Mouse (Mus musculus): ENCODE measurements around the gene Cavin4. TPM values are rescaled to one million over a fixed set of nuclear protein-coding genes. Genes with fewer than 3 reads are reported as not detected.

Cavin4 gene
- polyA plus RNA-seq, 1 experiment, result 0.65 TPM

- no peak overlapping the region for H3K27ac ChIP-seq (ENCODE audit: insufficient read depth, low read length)
- DNase-seq, result no peak
- WGBS, result 85% methylated on average over 9 of the region's 9 CpGs
- TF ChIP-seq POLR2A (IDR thresholded peaks at IDR 0.05; ENCODE audit: borderline replicate concordance, insufficient read depth, low read length), result no peak
- TF ChIP-seq CTCF (IDR thresholded peaks at IDR 0.05; ENCODE audit: borderline replicate concordance, insufficient read depth, low read depth, low read length), result no peak
- H3K4me3 ChIP-seq (replicated peaks; ENCODE audit: insufficient read depth, low read depth, low read length), result no peak overlapping the region
- H3K4me1 ChIP-seq (ENCODE audit: control insufficient read depth, insufficient read depth, low read length), result no peaks in the 10 kb centered on the region
- no peaks in the 10 kb centered on the region for H3K27me3 ChIP-seq (ENCODE audit: control insufficient read depth, insufficient read depth, low read length)
These were observed 29.5 kb downstream of the Cavin4 start for GRCm38 (mm10) chr4:48692736-48693292.

GRCm38 (mm10) chr4:48696706-48697105 lies 33.4 kb downstream of the Cavin4 start:
- Histone ChIP-seq H3K27ac (ENCODE audit: insufficient read depth, low read length) (no peak overlapping the region), H3K4me3 (replicated peaks; ENCODE audit: insufficient read depth, low read depth, low read length) (no peak overlapping the region), H3K27me3 (ENCODE audit: control insufficient read depth, insufficient read depth, low read length) (no peaks in the 10 kb centered on the region; the same call in 1 of the 2 replicates), H3K4me1 (ENCODE audit: control insufficient read depth, insufficient read depth, low read length) (no peaks in the 10 kb centered on the region)
- TF ChIP-seq CTCF (IDR thresholded peaks at IDR 0.05; ENCODE audit: borderline replicate concordance, insufficient read depth, low read depth, low read length) (no peak), POLR2A (IDR thresholded peaks at IDR 0.05; ENCODE audit: borderline replicate concordance, insufficient read depth, low read length) (no peak)
- WGBS, result 93% methylated on average over 3 of the region's 3 CpGs
- DNase-seq, result no peak

- DNase-seq, result no peak
- TF ChIP-seq CTCF (IDR thresholded peaks at IDR 0.05; ENCODE audit: borderline replicate concordance, insufficient read depth, low read depth, low read length), result no peak
- TF ChIP-seq POLR2A (IDR thresholded peaks at IDR 0.05; ENCODE audit: borderline replicate concordance, insufficient read depth, low read length), result no peak
- no peak overlapping the region for H3K27ac ChIP-seq (ENCODE audit: insufficient read depth, low read length)
- H3K4me3 ChIP-seq (replicated peaks; ENCODE audit: insufficient read depth, low read depth, low read length), result no peak overlapping the region
- 72% methylated on average over 11 of the region's 11 CpGs for WGBS
- H3K4me1 ChIP-seq (ENCODE audit: control insufficient read depth, insufficient read depth, low read length), result no peaks in the 10 kb centered on the region
- no peaks in the 10 kb centered on the region; the same call in 1 of the 2 replicates for H3K27me3 ChIP-seq (ENCODE audit: control insufficient read depth, insufficient read depth, low read length)
These were observed 34.0 kb downstream of the Cavin4 start for GRCm38 (mm10) chr4:48697302-48697701.

GRCm38 (mm10) chr4:48715865-48716650 lies 52.7 kb downstream of the Cavin4 start:
- DNase-seq, result no peak
- WGBS, result 68% methylated on average over 8 of the region's 8 CpGs
- Histone ChIP-seq H3K4me1 (ENCODE audit: control insufficient read depth, insufficient read depth, low read length) (no peaks in the 10 kb centered on the region), H3K4me3 (replicated peaks; ENCODE audit: insufficient read depth, low read depth, low read length) (no peak overlapping the region), H3K27me3 (ENCODE audit: control insufficient read depth, insufficient read depth, low read length) (no peaks in the 10 kb centered on the region), H3K27ac (ENCODE audit: insufficient read depth, low read length) (no peak overlapping the region)
- no peak for TF ChIP-seq CTCF (IDR thresholded peaks at IDR 0.05; ENCODE audit: borderline replicate concordance, insufficient read depth, low read depth, low read length)
- no peak for TF ChIP-seq POLR2A (IDR thresholded peaks at IDR 0.05; ENCODE audit: borderline replicate concordance, insufficient read depth, low read length)

GRCm38 (mm10) chr4:48716817-48717216 lies 53.5 kb downstream of the Cavin4 start:
- 83% methylated on average over 4 of the region's 4 CpGs for WGBS
- TF ChIP-seq POLR2A (IDR thresholded peaks at IDR 0.05; ENCODE audit: borderline replicate concordance, insufficient read depth, low read length) (no peak), CTCF (IDR thresholded peaks at IDR 0.05; ENCODE audit: borderline replicate concordance, insufficient read depth, low read depth, low read length) (no peak)

More at GRCm38 (mm10) chr4:48716817-48717216, 53.5 kb downstream of the Cavin4 start:
- no peaks in the 10 kb centered on the region for H3K27me3 ChIP-seq (ENCODE audit: control insufficient read depth, insufficient read depth, low read length)
- no peak for DNase-seq
- no peaks in the 10 kb centered on the region for H3K4me1 ChIP-seq (ENCODE audit: control insufficient read depth, insufficient read depth, low read length)
- no peak overlapping the region for H3K27ac ChIP-seq (ENCODE audit: insufficient read depth, low read length)
- no peak overlapping the region for H3K4me3 ChIP-seq (replicated peaks; ENCODE audit: insufficient read depth, low read depth, low read length)

Other genes with a start within 250 kb of the Cavin4 start
- gene Tex10, start 190.1 kb upstream of the Cavin4 start, polyA plus RNA-seq (2012; rRNA removed), result 15.2 and 17.2 TPM in 2 replicates
- 16.3 and 17.7 TPM in 2 replicates for gene Msantd3, start 123.6 kb upstream of the Cavin4 start, polyA plus RNA-seq (2012; rRNA removed)
- 60.1 and 74.5 TPM in 2 replicates for gene Tmeff1, start 78.3 kb upstream of the Cavin4 start, polyA plus RNA-seq (2012; rRNA removed)